Mouse (Mus musculus) CH12F3 (cell line): ENCODE results near the gene Rpl27a.

Source experiments
- in situ Hi-C: fragments of 300-500 bp; cut with MboI; formaldehyde crosslinking; loops from 2 replicates; pipeline ENCODE4 v1.14.3; 2020; ENCODE audit warnings: low sequenced_read_pairs

Rpl27a gene

GRCm38 (mm10) chr7:109562154-109562599, 43.2 kb downstream of the Rpl27a start:
- in situ Hi-C loops, result no loop called here

GRCm38 (mm10) chr7:109562676-109563075, 43.7 kb downstream of the Rpl27a start:
- in situ Hi-C loops, result no loop called here

GRCm38 (mm10) chr7:109563775-109564362, 44.9 kb downstream of the Rpl27a start:
- in situ Hi-C loops, result no loop called here

GRCm38 (mm10) chr7:109566327-109566726, 47.4 kb downstream of the Rpl27a start:
- in situ Hi-C loops, result no loop called here

- in situ Hi-C loops, result no loop called here
Measured at GRCm38 (mm10) chr7:109566841-109567768, 48.2 kb downstream of the Rpl27a start.

GRCm38 (mm10) chr7:109568391-109568892, 49.5 kb downstream of the Rpl27a start:
- in situ Hi-C loops, result no loop called here
